Mouse (Mus musculus) gastrocnemius, postnatal 25 days (tissue): ENCODE results near the gene Wfdc10. TPM values are rescaled to one million over a fixed set of nuclear protein-coding genes. Genes with fewer than 3 reads are reported as not detected.

ENCODE experiments used
- DNase-seq: peaks from one replicate; pipeline ENCODE4 v3.0.0; 2022
- total RNA-seq, 2 experiments: library from RNA; stranded (reverse); gene quantifications; 1 replicate in 1 of 2; 2 replicates in 1 of 2; pipeline ENCODE4 v1.2.3; 2021

Wfdc10 gene
- total RNA-seq, 2 experiments from 2014 or later: not detected

GRCm38 (mm10) chr2:164701761-164702160 is 45.9 kb downstream of the Wfdc10 start:
- DNase-seq: no peak

GRCm38 (mm10) chr2:164704235-164704634 is 48.4 kb downstream of the Wfdc10 start:
- no peak for DNase-seq

GRCm38 (mm10) chr2:164705328-164705727 is 49.5 kb downstream of the Wfdc10 start:
- DNase-seq: no peak

- no peak for DNase-seq
Measured at GRCm38 (mm10) chr2:164705991-164706390, 50.1 kb downstream of the Wfdc10 start.

Other genes starting within 250 kb of the Wfdc10 start
- gene Sdc4, start 212.2 kb upstream of the Wfdc10 start, total RNA-seq: 10 to 100 TPM; 28.0 to 62.1 TPM
- 10 to 100 TPM; 17.2 to 20.2 TPM for gene Sys1, start 199.1 kb upstream of the Wfdc10 start, total RNA-seq
- 1 to 10 TPM; 3.2 to 8.9 TPM for gene Gm20458, start 195.1 kb upstream of the Wfdc10 start, total RNA-seq
- not detected for gene Trp53tg5, start 182.3 kb upstream of the Wfdc10 start, total RNA-seq
- gene Dbndd2, start 169.9 kb upstream of the Wfdc10 start, total RNA-seq: 10 to 100 TPM; 21.2 to 35.4 TPM
- gene Pigt, start 158.5 kb upstream of the Wfdc10 start, total RNA-seq: 10 to 100 TPM; 27.7 to 39.4 TPM
- not detected for gene Wfdc2, start 93.6 kb upstream of the Wfdc10 start, total RNA-seq
- gene Spint3, start 82.6 kb upstream of the Wfdc10 start, total RNA-seq: not detected
- gene Wfdc6a, start 70.6 kb upstream of the Wfdc10 start, total RNA-seq: not detected
- not detected for gene Eppin, start 62.5 kb upstream of the Wfdc10 start, total RNA-seq
- not detected for gene Wfdc6b, start 42.5 kb upstream of the Wfdc10 start, total RNA-seq
- not detected for gene Wfdc8, start 42.4 kb upstream of the Wfdc10 start, total RNA-seq
- gene Wfdc16, start 17.2 kb upstream of the Wfdc10 start, total RNA-seq: not detected
- gene Wfdc9, start 537 bp downstream of the Wfdc10 start, total RNA-seq: not detected
- not detected for gene Wfdc11, start 18.0 kb downstream of the Wfdc10 start, total RNA-seq
- gene Wfdc13, start 29.1 kb downstream of the Wfdc10 start, total RNA-seq: not detected
- gene Spint4, start 42.5 kb downstream of the Wfdc10 start, total RNA-seq: not detected
- gene Spint5, start 59.3 kb downstream of the Wfdc10 start, total RNA-seq: not detected
- gene Wfdc3, start 89.9 kb downstream of the Wfdc10 start, total RNA-seq: not detected
- 10 to 100 TPM; 17.0 to 17.5 TPM for gene Dnttip1, start 89.9 kb downstream of the Wfdc10 start, total RNA-seq
- gene Ube2c, start 113.9 kb downstream of the Wfdc10 start, total RNA-seq: 1 to 10 TPM; 1.2 to 1.7 TPM
- over 10,000 TPM; 15,847 to 16,724 TPM for gene Tnnc2, start 123.9 kb downstream of the Wfdc10 start, total RNA-seq
- gene Snx21, start 129.8 kb downstream of the Wfdc10 start, total RNA-seq: 10 to 100 TPM; 19.3 to 19.8 TPM
- 1 to 10 TPM; 8.0 to 9.1 TPM for gene Acot8, start 148.8 kb downstream of the Wfdc10 start, total RNA-seq
- 1 to 10 TPM; 1.4 TPM for gene Zswim3, start 149.1 kb downstream of the Wfdc10 start, total RNA-seq
- 1 to 10 TPM; 3.7 to 3.8 TPM for gene Zswim1, start 166.6 kb downstream of the Wfdc10 start, total RNA-seq
- gene Spata25, start 172.5 kb downstream of the Wfdc10 start, total RNA-seq: not detected
- 10 to 100 TPM; 42.9 to 49.2 TPM for gene Ctsa, start 176.8 kb downstream of the Wfdc10 start, total RNA-seq
- 10 to 100 TPM; 28.9 to 35.0 TPM for gene Neurl2, start 177.4 kb downstream of the Wfdc10 start, total RNA-seq
- gene Pltp, start 201.7 kb downstream of the Wfdc10 start, total RNA-seq: 10 to 100 TPM; 14.8 to 18.6 TPM
- gene Pcif1, start 223.3 kb downstream of the Wfdc10 start, total RNA-seq: 10 to 100 TPM; 21.0 to 25.8 TPM